Mouse (Mus musculus) adrenal gland, adult 2 months (tissue): Measurements from ENCODE around the gene Ccdc91. TPM values are rescaled to one million over a fixed set of nuclear protein-coding genes. Genes with fewer than 3 reads are reported as not detected.
A peak's percentile ranks its signal among the peaks of the same experiment; 100 is the strongest.

ENCODE experiments used
- DNase-seq: peaks from one replicate; pipeline ENCODE4 v3.0.0; 2021
- long read RNA-seq: library from polyadenylated mRNA; stranded (forward); transcript quantifications from one replicate; pipeline ENCODE4 v2.0.0, GENCODE M21; 2021
- polyA plus RNA-seq: library from polyadenylated mRNA; depleted of rRNA; stranded (reverse); fragments of >200 nt; gene quantifications from 2 replicates; pipeline ENCODE4 v1.2.3, GENCODE M21; 2012; rRNA removed
- total RNA-seq, 2 experiments: library from RNA; stranded (reverse); gene quantifications; 2 replicates each; pipeline ENCODE4 v1.2.3; 2021

Gene Ccdc91
- total RNA-seq = 10 to 100 TPM; 57.3 to 64.0 TPM
- 34.5 and 37.9 TPM in 2 replicates for polyA plus RNA-seq
- long read RNA-seq, transcript Ccdc91-201 (13 exons, 2,459 nt) = major isoform, 54 of 71 reads
- long read RNA-seq, partial matches to known transcripts = 3 of 71 reads
- long read RNA-seq, other reads (novel, unspliced or antisense) = 14 of 71 reads

DNA sequence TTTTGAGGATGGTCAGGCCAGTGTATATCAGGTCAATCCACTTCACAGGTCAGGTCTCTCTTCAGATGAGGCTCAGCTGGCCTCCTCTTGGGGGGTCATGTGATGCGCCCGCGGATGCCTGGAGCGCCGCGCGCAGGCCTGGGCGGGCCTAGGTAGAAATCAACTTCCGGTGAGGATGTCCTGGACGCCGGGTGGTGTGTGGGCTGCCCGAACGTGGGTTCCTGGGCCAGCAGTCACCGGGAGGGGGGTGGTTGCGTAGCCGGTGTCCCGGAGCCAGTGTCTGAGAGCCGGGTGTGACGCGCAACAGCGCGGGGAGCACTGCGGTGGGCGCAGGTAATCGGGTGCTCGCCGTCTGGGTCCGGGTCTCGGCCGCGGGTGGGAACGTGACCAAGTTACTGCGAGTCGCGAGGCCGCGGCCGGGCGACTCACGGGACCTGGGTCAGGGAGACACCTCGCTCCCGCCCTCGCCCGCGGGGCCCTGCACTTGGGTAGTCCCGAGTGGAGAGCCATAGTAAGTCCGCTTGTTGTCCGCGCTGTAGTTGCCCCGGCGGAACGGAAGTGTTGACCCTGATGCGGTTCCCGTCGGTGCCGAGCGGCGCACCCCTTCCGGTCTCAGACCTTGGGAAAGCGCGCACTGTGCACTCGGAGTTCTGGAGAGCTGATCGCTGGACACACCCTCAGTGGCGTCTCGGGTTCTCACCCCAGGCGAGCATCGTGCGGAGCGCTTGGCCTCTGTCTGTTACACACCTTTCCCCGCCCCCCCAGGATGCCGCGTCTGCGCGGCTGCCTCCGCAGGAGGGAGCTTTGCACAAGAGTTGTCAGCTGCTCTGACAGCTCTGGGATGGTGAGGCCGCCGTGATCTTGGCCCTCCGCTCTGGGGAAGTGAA, at the start of gene Ccdc91:
Ccdc91 (plus strand) TSS at position 102 of the 887 bp plus-strand sequence.
- DNase-seq = peak; percentile 94

DNA sequence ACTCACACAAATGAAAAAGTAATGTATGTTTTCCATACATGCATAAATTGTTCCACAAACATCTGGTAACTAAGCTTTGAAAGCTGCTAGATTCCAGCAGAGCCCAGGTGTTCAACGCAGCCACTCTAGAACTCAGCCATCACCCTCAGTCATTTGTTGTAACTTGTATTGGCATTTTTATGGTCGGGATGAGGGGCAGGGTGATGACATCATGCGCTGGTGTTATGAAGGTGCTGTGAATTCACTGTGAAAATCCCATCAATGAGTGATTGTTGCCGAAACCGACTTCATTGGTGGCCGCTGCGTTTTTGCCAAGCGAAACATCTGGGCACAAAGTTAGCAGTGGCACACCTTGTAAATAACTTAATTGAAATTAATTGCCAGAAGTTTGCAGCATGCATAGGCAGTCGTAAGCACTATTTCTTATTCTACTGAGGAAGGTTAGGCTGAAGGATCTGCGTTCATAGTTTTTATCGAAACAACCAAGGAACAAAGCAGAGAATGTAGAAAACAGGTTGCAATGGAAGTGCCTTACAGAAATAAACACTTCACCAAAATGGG, 48.6 kb upstream of the Ccdc91 start:
- no peak for DNase-seq

- DNase-seq = no peak
Measured at GRCm38 (mm10) chr6:147455775-147456174, 19.9 kb upstream of the Ccdc91 start.

GRCm38 (mm10) chr6:147458637-147459301, 16.9 kb upstream of the Ccdc91 start:
- no peak for DNase-seq

GRCm38 (mm10) chr6:147470016-147470415, 5.6 kb upstream of the Ccdc91 start:
- DNase-seq = peak; percentile 15

DNA sequence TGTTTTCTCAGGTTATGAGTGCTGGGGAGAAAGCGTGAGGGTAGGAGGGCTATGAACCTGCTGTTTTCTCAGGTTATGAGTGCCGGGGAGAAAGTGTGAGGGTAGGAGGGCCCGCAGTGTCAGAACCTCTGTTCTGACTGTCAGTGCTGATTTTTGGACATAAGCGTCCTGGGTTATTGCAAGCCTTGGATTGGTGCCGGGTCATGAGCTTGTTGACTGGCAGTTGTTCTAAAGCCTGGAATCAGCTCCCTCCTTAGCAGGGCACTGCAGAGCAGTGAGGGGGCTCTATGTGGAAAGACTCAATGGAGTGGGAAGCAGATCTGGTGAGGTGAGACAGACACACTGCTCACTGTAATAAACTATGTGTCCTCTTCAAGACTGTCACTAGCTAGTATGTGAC, 5.5 kb downstream of the Ccdc91 start:
- peak; percentile 13 for DNase-seq

- DNase-seq = no peak
Measured at GRCm38 (mm10) chr6:147490120-147490519, 14.5 kb downstream of the Ccdc91 start.

DNA sequence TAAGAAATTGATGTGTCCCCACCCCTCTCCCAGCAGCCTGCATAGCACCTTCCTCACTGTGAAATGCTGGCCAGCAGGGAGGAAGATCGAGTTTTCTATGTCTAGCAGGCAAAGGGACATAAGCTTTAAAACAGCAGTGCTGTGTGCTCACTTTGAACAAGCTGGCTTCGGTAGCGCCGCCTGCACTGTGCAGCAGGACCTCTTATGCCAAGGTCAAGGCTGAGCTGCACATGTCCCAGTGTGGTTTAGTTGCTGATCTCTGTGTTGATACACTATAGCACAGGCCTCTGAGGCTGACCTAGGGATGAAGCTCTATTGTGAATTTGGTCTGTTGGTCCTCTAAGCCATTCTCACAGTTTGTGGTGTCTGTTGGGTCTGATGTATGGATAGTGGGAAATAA, 16.9 kb downstream of the Ccdc91 start:
- peak; percentile 50 for DNase-seq

- no peak for DNase-seq
Measured at GRCm38 (mm10) chr6:147501439-147501838, 25.8 kb downstream of the Ccdc91 start.

DNA sequence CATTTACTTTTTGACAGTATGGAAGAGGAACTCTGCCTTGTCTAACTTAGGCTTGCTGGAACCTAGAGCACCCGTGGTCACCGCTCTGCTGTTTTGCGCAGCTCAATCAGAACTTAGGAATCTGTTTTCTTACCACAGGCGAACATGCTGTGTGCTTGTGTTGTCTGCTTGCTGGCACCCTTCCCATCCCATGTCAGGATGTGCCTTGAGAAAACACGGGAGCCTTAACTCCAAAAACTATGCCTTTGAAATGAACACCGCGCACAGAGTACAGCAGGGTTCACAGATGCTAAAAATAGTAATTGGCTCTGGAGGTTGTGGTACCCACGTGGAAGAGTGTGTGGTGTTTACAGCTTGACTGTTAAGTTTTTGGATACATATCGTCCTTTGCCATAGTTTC, 30.4 kb downstream of the Ccdc91 start:
- no peak for DNase-seq

GRCm38 (mm10) chr6:147506496-147506895, 30.9 kb downstream of the Ccdc91 start:
- no peak for DNase-seq

DNA sequence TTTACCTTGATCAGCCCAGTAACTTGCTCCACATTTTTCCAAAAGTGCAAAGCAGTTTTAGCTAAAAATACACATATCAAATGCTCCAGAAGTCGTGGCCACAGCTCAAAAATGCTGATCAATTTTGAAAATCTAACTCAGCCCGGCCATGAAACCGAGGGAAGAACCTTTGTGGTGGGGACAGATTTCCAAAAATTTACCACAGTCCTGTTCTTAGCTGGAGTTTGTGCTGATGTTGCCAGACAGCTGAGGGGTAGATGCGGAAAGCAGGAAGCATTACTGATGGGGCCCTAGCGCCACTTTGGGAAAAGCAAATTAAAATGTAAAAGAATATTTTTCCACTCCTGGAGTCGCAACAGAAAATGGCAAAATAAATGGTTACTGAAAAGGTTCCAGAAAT, 31.6 kb downstream of the Ccdc91 start:
- DNase-seq = no peak

DNA sequence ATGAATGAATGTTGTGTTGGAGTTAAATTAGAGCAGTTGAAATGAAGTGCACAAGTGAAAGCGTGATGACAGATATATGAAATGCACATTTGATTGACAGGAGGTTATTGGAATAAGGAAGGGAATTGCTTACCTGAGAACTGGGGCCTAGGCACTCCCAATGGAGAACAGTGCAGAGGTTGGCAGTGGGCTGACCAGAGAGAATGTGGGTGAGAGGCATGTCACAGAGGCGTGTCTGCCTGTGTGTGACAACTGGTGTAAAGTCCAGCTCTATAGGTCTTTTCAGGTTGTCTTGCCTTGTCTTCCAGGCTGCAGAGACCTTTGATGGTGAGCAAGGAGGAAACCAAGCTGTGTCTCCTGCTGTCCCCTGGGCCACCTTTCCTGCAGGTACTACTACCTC, 34.9 kb downstream of the Ccdc91 start:
- DNase-seq = no peak

GRCm38 (mm10) chr6:147517909-147518308, 42.3 kb downstream of the Ccdc91 start:
- no peak for DNase-seq

DNA sequence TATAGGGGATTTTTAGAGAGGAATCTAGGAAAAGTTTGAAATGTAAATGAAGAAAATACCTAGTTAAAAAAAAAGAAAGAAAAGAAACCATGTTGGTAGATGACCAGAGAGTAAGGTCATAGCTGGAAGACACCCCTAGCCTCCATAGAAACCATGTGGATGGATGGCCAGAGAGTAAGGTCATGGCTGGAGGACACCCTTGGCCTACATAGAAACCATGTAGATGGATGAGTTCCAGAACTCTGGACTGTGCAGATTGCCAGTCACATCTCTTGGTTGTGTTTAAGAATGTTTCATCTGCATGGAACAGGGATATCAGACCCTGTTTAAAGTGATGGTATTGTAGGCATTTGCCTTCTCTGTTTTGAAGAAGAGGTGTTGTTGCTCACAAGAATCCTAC, 49.6 kb downstream of the Ccdc91 start:
- DNase-seq = peak; percentile 31

- DNase-seq = no peak
Measured at GRCm38 (mm10) chr6:147534971-147535370, 59.3 kb downstream of the Ccdc91 start.

DNA sequence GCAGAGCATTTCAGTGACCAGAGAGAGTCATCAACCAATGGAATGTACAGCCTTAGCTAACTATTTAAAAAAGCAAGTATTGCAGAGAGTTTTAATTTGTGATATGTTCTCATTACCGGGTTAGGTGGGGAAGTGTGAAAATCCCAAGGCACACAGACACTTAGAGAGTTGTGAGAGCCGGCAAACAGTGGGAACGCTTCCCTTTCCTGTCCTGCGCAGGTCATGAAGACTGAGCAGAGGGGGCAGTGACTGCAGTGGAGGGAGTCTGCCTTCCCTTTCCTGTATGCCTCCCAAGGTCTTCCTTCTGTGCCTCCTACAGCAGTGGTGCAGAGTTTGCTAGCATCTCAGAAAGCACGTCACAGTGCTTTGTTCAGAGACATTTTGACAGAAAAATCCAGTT, 62.6 kb downstream of the Ccdc91 start:
- no peak for DNase-seq

DNA sequence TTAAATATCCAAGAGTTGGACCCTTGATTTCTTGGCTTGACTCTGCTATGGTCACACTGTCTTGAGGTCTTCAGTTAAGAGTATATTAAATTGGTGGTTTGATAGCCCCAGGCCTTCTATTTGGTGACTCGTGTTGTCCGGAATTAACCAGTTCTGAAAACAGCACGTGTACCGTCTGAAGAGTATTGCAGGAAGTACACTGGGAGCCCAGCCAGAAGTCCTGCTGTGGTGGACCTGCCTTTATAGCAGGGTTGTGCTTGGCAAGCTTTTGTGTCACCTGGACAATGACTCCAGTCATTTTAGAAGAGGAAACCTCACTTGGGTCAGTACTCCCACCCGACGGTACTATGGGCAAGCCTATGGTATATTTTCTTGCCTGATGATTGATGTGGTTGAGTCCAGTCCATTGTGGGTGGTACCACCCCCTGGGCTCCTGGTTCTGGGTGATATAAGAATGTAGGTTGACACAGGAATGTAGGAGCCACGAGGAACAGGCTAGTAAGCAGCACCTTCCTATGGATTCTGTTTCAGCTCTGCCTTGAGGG, 63.5 kb downstream of the Ccdc91 start:
- no peak for DNase-seq

- DNase-seq = no peak
Measured at GRCm38 (mm10) chr6:147540942-147541341, 65.3 kb downstream of the Ccdc91 start.

DNA sequence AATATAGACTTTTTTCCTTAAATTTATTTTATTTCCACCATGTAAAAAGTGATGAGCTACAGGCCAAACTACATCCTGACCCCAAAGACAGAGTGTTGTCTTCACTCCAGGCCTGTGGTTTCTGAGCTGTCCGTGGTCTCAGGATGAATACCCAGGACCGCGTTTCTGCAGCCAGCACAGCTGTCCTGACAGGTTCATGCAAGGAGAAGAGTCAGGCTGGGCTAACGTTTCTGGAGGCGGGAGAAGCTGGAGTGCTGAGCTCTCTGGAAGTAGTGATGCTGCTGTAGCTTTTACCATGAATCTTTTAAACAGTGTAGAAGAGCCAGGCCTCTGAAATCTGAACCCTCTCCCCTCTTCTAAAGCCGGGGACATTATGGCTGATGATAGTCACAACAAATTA, 80.0 kb downstream of the Ccdc91 start:
- DNase-seq = no peak

DNA sequence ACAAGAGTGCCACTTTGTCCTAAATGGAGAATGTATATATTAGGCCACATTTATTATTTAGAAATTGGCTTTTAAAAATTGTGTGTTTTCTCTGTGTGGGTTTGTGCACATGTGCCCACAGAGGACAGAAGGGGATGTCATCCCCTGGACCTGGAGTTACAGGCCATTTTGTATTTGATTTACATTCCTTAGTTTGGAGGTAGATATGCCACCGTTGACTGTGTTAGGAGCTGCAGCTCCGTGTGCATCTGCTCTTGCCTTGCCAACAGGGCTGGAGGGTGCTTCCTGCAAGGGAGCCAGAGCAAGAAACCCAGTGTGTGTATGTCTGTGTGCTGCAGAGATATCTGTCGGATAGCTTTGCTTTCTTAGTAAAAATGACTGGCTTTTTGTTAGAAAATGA, 83.7 kb downstream of the Ccdc91 start:
- DNase-seq = no peak

DNA sequence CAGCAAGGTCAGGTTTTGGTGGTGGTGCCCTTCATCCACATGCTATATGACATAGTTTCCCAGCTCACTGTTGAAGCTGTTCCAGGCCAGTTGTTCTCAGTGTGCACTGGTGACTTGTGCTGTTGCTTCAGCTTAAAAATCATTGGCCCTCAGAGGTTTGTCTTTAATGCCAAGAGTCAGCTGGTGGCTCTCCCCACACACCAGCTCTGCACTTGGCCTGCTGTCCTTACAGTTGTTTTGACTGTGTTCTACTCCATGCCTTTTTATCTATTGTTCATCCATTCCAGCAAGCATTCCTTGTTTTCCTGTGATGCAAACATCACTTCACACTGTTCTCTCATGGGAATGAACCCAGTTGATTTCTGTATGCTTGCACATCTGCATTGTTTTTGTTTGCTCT, 84.8 kb downstream of the Ccdc91 start:
- peak; percentile 8 for DNase-seq

GRCm38 (mm10) chr6:147569246-147569645, 93.6 kb downstream of the Ccdc91 start:
- peak; percentile 36 for DNase-seq
